Mouse (Mus musculus) embryonic facial prominence, embryonic 14.5 days (tissue): ENCODE results near the gene Pcdh17. TPM values are rescaled to one million over a fixed set of nuclear protein-coding genes. Genes with fewer than 3 reads are reported as not detected.

Experiments
- ATAC-seq: fragments of 200-750 bp; cut with Nextera tagmentation; 2 replicates; pipeline ENCODE4 v1.8.0; 2017; ENCODE audit warnings: low read depth, moderate number of reproducible peaks, moderate TSS enrichment
- DNase-seq: peaks from one replicate; pipeline ENCODE4 v3.0.0-alpha.2; 2015; ENCODE audit warnings: low spot score
- H3K27ac ChIP-seq: fragments of 300-500 bp; sonication (generic); replicated peaks from 2 replicates; pipeline ENCODE4 v1.5.1; 2014; ENCODE audit warnings: low read depth, mild to moderate bottlenecking, low read length, moderate library complexity
- H3K27me3 ChIP-seq: fragments of 300-500 bp; sonication (generic); replicated peaks from 2 replicates; pipeline ENCODE4 v1.6.1; 2014; ENCODE audit warnings: low read length; ENCODE audit not compliant: control insufficient read depth, insufficient read depth
- H3K36me3 ChIP-seq: fragments of 300-500 bp; sonication (generic); 2 replicates; pipeline ENCODE4 v1.6.1; 2014; ENCODE audit warnings: low read length, mixed read lengths; ENCODE audit not compliant: control insufficient read depth, insufficient read depth
- H3K4me1 ChIP-seq: fragments of 300-500 bp; sonication (generic); 2 replicates; pipeline ENCODE4 v1.6.1; 2014; ENCODE audit warnings: antibody characterized with exemption, low read length; ENCODE audit not compliant: control insufficient read depth, insufficient read depth
- H3K4me2 ChIP-seq: fragments of 300-500 bp; sonication (generic); 2 replicates; pipeline ENCODE4 v1.6.1; 2014; ENCODE audit warnings: low read depth, mild to moderate bottlenecking, low read length, moderate library complexity, mixed read lengths
- H3K4me3 ChIP-seq: fragments of 300-500 bp; sonication (generic); 2 replicates; pipeline ENCODE4 v1.5.1; 2014; ENCODE audit warnings: low read depth, mild to moderate bottlenecking, low read length
- H3K9ac ChIP-seq: fragments of 300-500 bp; sonication (generic); 2 replicates; pipeline ENCODE4 v1.6.1; 2014; ENCODE audit warnings: low read depth, mild to moderate bottlenecking, low read length, moderate library complexity, mixed read lengths
- H3K9me3 ChIP-seq: fragments of 300-500 bp; sonication (generic); 2 replicates; pipeline ENCODE4 v1.6.1; 2016; ENCODE audit warnings: low read length; ENCODE audit not compliant: control insufficient read depth
- WGBS: fragments of 180-500 bp; shearing (Covaris S2); extraction: QIAGEN DNeasy Blood & Tissue Kit; methylation state at CpG from one replicate; pipeline ENCODE4 v1.1.7; 2014; 5-methylcytosine and 5-hydroxymethylcytosine counted together
- polyA plus RNA-seq: library from polyadenylated mRNA; unstranded; fragments of >200 nt; fragmentation: Nextera tagmentation; extraction: Ambion mirVana; gene quantifications from 2 replicates; pipeline ENCODE4 v1.2.1, GENCODE M21; 2014

Pcdh17 gene
- polyA plus RNA-seq, 1 experiment from 2014 or later = 7.0 TPM

- H3K4me2 ChIP-seq = no peak overlapping the region
- ATAC-seq (peak; percentile 71; the same call in 1 of the 2 replicates), DNase-seq (no peak)
- no peaks in the 10 kb centered on the region for H3K36me3 ChIP-seq
- H3K27ac ChIP-seq = no peak overlapping the region
- H3K27me3 ChIP-seq = 0 out of 2 replicates have a peak, but pooled peaks cover 5% of the 10 kb centered on the region
- no peaks in the 10 kb centered on the region for H3K9me3 ChIP-seq
- H3K9ac ChIP-seq = no peak overlapping the region
- WGBS = 48% methylated on average over 4 of the region's 4 CpGs
- H3K4me1 ChIP-seq = no peaks in the 10 kb centered on the region
- no peak overlapping the region for H3K4me3 ChIP-seq
Observed at GRCm38 (mm10) chr14:84454074-84454845, 10.9 kb downstream of the Pcdh17 start.

GRCm38 (mm10) chr14:84475491-84475890, 32.1 kb downstream of the Pcdh17 start:
- DNase-seq (no peak), ATAC-seq (no peak)
- H3K9ac ChIP-seq = no peak overlapping the region
- no peaks in the 10 kb centered on the region for H3K27me3 ChIP-seq
- H3K9me3 ChIP-seq = no peaks in the 10 kb centered on the region
- H3K4me3 ChIP-seq = no peak overlapping the region
- no peak overlapping the region for H3K27ac ChIP-seq
- no peaks in the 10 kb centered on the region for H3K4me1 ChIP-seq
- 67% methylated on average over 1 of the region's 1 CpGs for WGBS
- H3K4me2 ChIP-seq = no peak overlapping the region
- no peaks in the 10 kb centered on the region for H3K36me3 ChIP-seq

GRCm38 (mm10) chr14:84476336-84476735, 33.0 kb downstream of the Pcdh17 start:
- Histone ChIP-seq H3K9me3 (no peaks in the 10 kb centered on the region), H3K4me2 (no peak overlapping the region), H3K4me1 (no peaks in the 10 kb centered on the region), H3K36me3 (no peaks in the 10 kb centered on the region), H3K27me3 (no peaks in the 10 kb centered on the region), H3K4me3 (no peak overlapping the region), H3K9ac (no peak overlapping the region), H3K27ac (no peak overlapping the region)
- ATAC-seq (no peak), DNase-seq (no peak)
- whole genome bisulfite sequencing = 86% methylated on average over 8 of the region's 8 CpGs

- DNase-seq (no peak), ATAC-seq (no peak)
- Histone ChIP-seq H3K9ac (no peak overlapping the region), H3K4me2 (no peak overlapping the region), H3K27ac (no peak overlapping the region), H3K27me3 (no peaks in the 10 kb centered on the region), H3K4me3 (no peak overlapping the region), H3K36me3 (no peaks in the 10 kb centered on the region), H3K9me3 (no peaks in the 10 kb centered on the region), H3K4me1 (no peaks in the 10 kb centered on the region)
- WGBS = 67% methylated on average over 4 of the region's 4 CpGs
Observed at GRCm38 (mm10) chr14:84476906-84477305, 33.5 kb downstream of the Pcdh17 start.

GRCm38 (mm10) chr14:84477411-84477810, 34.0 kb downstream of the Pcdh17 start:
- WGBS = 59% methylated on average over 13 of the region's 13 CpGs
- no peak overlapping the region for H3K4me2 ChIP-seq
- ATAC-seq (no peak), DNase-seq (no peak)
- no peaks in the 10 kb centered on the region for H3K27me3 ChIP-seq
- H3K36me3 ChIP-seq = no peaks in the 10 kb centered on the region
- H3K4me1 ChIP-seq = no peaks in the 10 kb centered on the region
- H3K9me3 ChIP-seq = no peaks in the 10 kb centered on the region
- H3K27ac ChIP-seq = no peak overlapping the region
- no peak overlapping the region for H3K4me3 ChIP-seq
- H3K9ac ChIP-seq = no peak overlapping the region

- DNase-seq (no peak), ATAC-seq (no peak)
- Histone ChIP-seq H3K36me3 (no peaks in the 10 kb centered on the region), H3K9me3 (no peaks in the 10 kb centered on the region), H3K4me3 (no peak overlapping the region), H3K27ac (no peak overlapping the region), H3K4me2 (no peak overlapping the region), H3K27me3 (no peaks in the 10 kb centered on the region), H3K4me1 (no peaks in the 10 kb centered on the region; the same call in 1 of the 2 replicates), H3K9ac (no peak overlapping the region)
- WGBS = 71% methylated on average over 6 of the region's 6 CpGs
Observed at GRCm38 (mm10) chr14:84480546-84480945, 37.2 kb downstream of the Pcdh17 start.

- no peaks in the 10 kb centered on the region for H3K9me3 ChIP-seq
- no peak overlapping the region for H3K9ac ChIP-seq
- H3K4me2 ChIP-seq = no peak overlapping the region
- H3K4me1 ChIP-seq = no peaks in the 10 kb centered on the region; the same call in 1 of the 2 replicates
- no peak overlapping the region for H3K4me3 ChIP-seq
- ATAC-seq = no peak
- H3K36me3 ChIP-seq = no peaks in the 10 kb centered on the region
- no peak overlapping the region for H3K27ac ChIP-seq
- H3K27me3 ChIP-seq = no peaks in the 10 kb centered on the region
- 41% methylated on average over 4 of the region's 4 CpGs for WGBS
- peak; percentile 69 for DNase-seq
Observed at GRCm38 (mm10) chr14:84484350-84484749, 41.0 kb downstream of the Pcdh17 start.

GRCm38 (mm10) chr14:84511010-84511409, 67.6 kb downstream of the Pcdh17 start:
- no peaks in the 10 kb centered on the region for H3K36me3 ChIP-seq
- WGBS = 89% methylated on average over 2 of the region's 2 CpGs
- DNase-seq (no peak), ATAC-seq (no peak)
- no peak overlapping the region for H3K4me2 ChIP-seq
- no peaks in the 10 kb centered on the region for H3K9me3 ChIP-seq
- H3K4me1 ChIP-seq = no peaks in the 10 kb centered on the region
- H3K9ac ChIP-seq = no peak overlapping the region
- no peaks in the 10 kb centered on the region for H3K27me3 ChIP-seq
- no peak overlapping the region for H3K27ac ChIP-seq
- H3K4me3 ChIP-seq = no peak overlapping the region

- Histone ChIP-seq H3K4me1 (no peaks in the 10 kb centered on the region), H3K27ac (no peak overlapping the region), H3K27me3 (no peaks in the 10 kb centered on the region), H3K4me2 (no peak overlapping the region), H3K4me3 (no peak overlapping the region), H3K9ac (no peak overlapping the region), H3K9me3 (no peaks in the 10 kb centered on the region), H3K36me3 (no peaks in the 10 kb centered on the region)
- WGBS = 27% methylated on average over 2 of the region's 2 CpGs
- ATAC-seq (peak; percentile 91; the same call in 1 of the 2 replicates), DNase-seq (peak; percentile 35)
Observed at GRCm38 (mm10) chr14:84532397-84532796, 89.0 kb downstream of the Pcdh17 start.
